7 mouse cellular contexts compared by ENCODE assay signal in genomic region chr2:167679902-167680430, GRCm38 (mm10). TPM values are rescaled to one million over a fixed set of nuclear protein-coding genes. Genes with fewer than 3 reads are reported as not detected.
DNase-seq lines count a peak whose midpoint lies in the region; ATAC-seq lines count a peak whose summit lies in the region.

No protein-coding gene starts in this region.

- no peak overlapping the region for H3K4me3 ChIP-seq in hindbrain, embryonic 14.5 days (replicated peaks; ENCODE audit: low read length)
- H3K4me3 ChIP-seq in megakaryocyte, embryonic 14.5 days (replicated peaks): peak overlapping the region; percentile 82

- no peaks in the 10 kb centered on the region for H3K27me3 ChIP-seq in hindbrain, embryonic 14.5 days (ENCODE audit: control insufficient read depth, insufficient read depth, low read length)
- peaks cover 19% of the 10 kb centered on the region for H3K27me3 ChIP-seq in megakaryocyte, embryonic 14.5 days (replicated peaks)

- H3K9ac ChIP-seq in hindbrain, embryonic 14.5 days: no peak overlapping the region

- 3% methylated on average over 13 of the region's 13 CpGs for WGBS in hindbrain, embryonic 14.5 days

- no peak overlapping the region for H3K27ac ChIP-seq in hindbrain, embryonic 14.5 days

- H3K4me2 ChIP-seq in hindbrain, embryonic 14.5 days (replicated peaks): no peak overlapping the region

- ATAC-seq in hindbrain, embryonic 14.5 days (ENCODE audit: low FRiP score): peak; percentile 61; the same call in 1 of the 2 replicates

- peak; percentile 93 for DNase-seq in T-cell, adult 2 months (ENCODE audit: low spot score)
- peak; percentile 74 for DNase-seq in cerebellum, adult 9-10 months
- peak; percentile 65 to 70 for DNase-seq in frontal cortex, postnatal 10 days (ENCODE audit: low spot score in 2 of 2)
- DNase-seq in hindbrain, embryonic 14.5 days (ENCODE audit: low spot score): peak; percentile 85
- DNase-seq in left cerebral cortex, adult 8-10 months (ENCODE audit: low spot score in 2 of 2): peak; percentile 51 to 76
- peak; percentile 68 for DNase-seq in right cerebral cortex, postnatal 25 days

- H3K9me3 ChIP-seq in hindbrain, embryonic 14.5 days (ENCODE audit: control insufficient read depth, low read length): no peaks in the 10 kb centered on the region
- H3K9me3 ChIP-seq in megakaryocyte, embryonic 14.5 days: no peaks in the 10 kb centered on the region

- no peaks in the 10 kb centered on the region for H3K36me3 ChIP-seq in hindbrain, embryonic 14.5 days (replicated peaks; ENCODE audit: control insufficient read depth, insufficient read depth)
- no peaks in the 10 kb centered on the region for H3K36me3 ChIP-seq in megakaryocyte, embryonic 14.5 days (replicated peaks; ENCODE audit: low read length)

- no peaks in the 10 kb centered on the region for H3K4me1 ChIP-seq in hindbrain, embryonic 14.5 days (replicated peaks; ENCODE audit: control insufficient read depth, insufficient read depth, low read length)
- H3K4me1 ChIP-seq in megakaryocyte, embryonic 14.5 days: peaks cover 75% of the 10 kb centered on the region

RNA-seq across cellular contexts. Expression of gene Cebpb, which starts 8.7 kb away (rescaled TPM):
- polyA plus RNA-seq in hindbrain, embryonic 14.5 days (2014; fragmentation: Nextera tagmentation; extraction: Ambion mirVana): 3.5 and 3.6 TPM in 2 replicates
- total RNA-seq in left cerebral cortex, adult 8-10 months (2022): 10 to 100 TPM; 12.1 to 20.6 (median 15.1) TPM
- polyA plus RNA-seq in megakaryocyte, embryonic 14.5 days (2012; ENCODE audit: insufficient read depth, low replicate concordance): 372 and 610 TPM in 2 replicates

RNA-seq across cellular contexts. Expression of gene Tmem189, which starts 9.7 kb away (rescaled TPM):
- polyA plus RNA-seq in hindbrain, embryonic 14.5 days (2014; fragmentation: Nextera tagmentation; extraction: Ambion mirVana): 33.9 and 37.5 TPM in 2 replicates
- 10 to 100 TPM; 39.8 to 49.3 (median 44.1) TPM for total RNA-seq in left cerebral cortex, adult 8-10 months (2022)
- polyA plus RNA-seq in megakaryocyte, embryonic 14.5 days (2012; ENCODE audit: insufficient read depth, low replicate concordance): 164 and 173 TPM in 2 replicates

RNA-seq across cellular contexts. Expression of gene Gm20431, which starts 18.7 kb away (rescaled TPM):
- polyA plus RNA-seq in hindbrain, embryonic 14.5 days (2014; fragmentation: Nextera tagmentation; extraction: Ambion mirVana): 15.5 and 19.8 TPM in 2 replicates
- total RNA-seq in left cerebral cortex, adult 8-10 months (2022): 10 to 100 TPM; 26.0 to 42.5 (median 32.6) TPM
- polyA plus RNA-seq in megakaryocyte, embryonic 14.5 days (2012; ENCODE audit: insufficient read depth, low replicate concordance): not detected in 2 replicates

RNA-seq across cellular contexts. Expression of gene Ube2v1, which starts 48.1 kb away (rescaled TPM):
- polyA plus RNA-seq in hindbrain, embryonic 14.5 days (2014; fragmentation: Nextera tagmentation; extraction: Ambion mirVana): 302 and 313 TPM in 2 replicates
- total RNA-seq in left cerebral cortex, adult 8-10 months (2022): 100 to 1,000 TPM; 257 to 274 (median 265) TPM
- 314 and 1,236 TPM in 2 replicates for polyA plus RNA-seq in megakaryocyte, embryonic 14.5 days (2012; ENCODE audit: insufficient read depth, low replicate concordance)

Comparison
In these comparisons a context has a peak if more than half of its experiments do, and no peak if none do; other contexts are left out.
1. RNA of gene Cebpb, which starts 8.7 kb away (polyA plus RNA-seq): 372 to 610 TPM in megakaryocyte, embryonic 14.5 days; 3.5 to 3.6 TPM in hindbrain, embryonic 14.5 days; every median in the first group is over 10 times any median in the second.
2. RNA of gene Gm20431, which starts 18.7 kb away (polyA plus RNA-seq): 15.5 to 19.8 TPM in hindbrain, embryonic 14.5 days; not detected in megakaryocyte, embryonic 14.5 days; every median in the first group is over 10 times any median in the second.
3. Peak in every context shown above with its lines, with median percentiles within 50 percentile points of each other: DNase-seq.